Mouse (Mus musculus): ENCODE measurements around the gene Dcaf15. TPM values are rescaled to one million over a fixed set of nuclear protein-coding genes. Genes with fewer than 3 reads are reported as not detected.

Dcaf15 gene
- total RNA-seq, 2 experiments from 2014 or later, result 29.3 to 32.0 TPM

- DNase-seq (ENCODE audit: low spot score in 2 of 2), result peak; percentile 94 to 97
Measured at GRCm38 (mm10) chr8:84067047-84067573, 37.5 kb downstream of the Dcaf15 start.

- peak; percentile 95 to 97 for DNase-seq (ENCODE audit: low spot score in 2 of 2)
Measured at GRCm38 (mm10) chr8:84066291-84066930, 38.2 kb downstream of the Dcaf15 start, which contains the start of gene Rfx1. Gene Rfx1, plus strand, starts transcription at chr8:84066834.

- no peak for DNase-seq (ENCODE audit: low spot score in 2 of 2)
Measured at GRCm38 (mm10) chr8:84065457-84066072, 39.0 kb downstream of the Dcaf15 start.

GRCm38 (mm10) chr8:84065037-84065436, 39.5 kb downstream of the Dcaf15 start, which contains the start of gene Gm10643:
Gene Gm10643, minus strand, starts transcription at chr8:84065137.
- no peak for DNase-seq (ENCODE audit: low spot score in 2 of 2)

- DNase-seq (ENCODE audit: low spot score in 2 of 2), result no peak
Measured at GRCm38 (mm10) chr8:84063861-84064610, 40.5 kb downstream of the Dcaf15 start.

GRCm38 (mm10) chr8:84060245-84060644, 44.3 kb downstream of the Dcaf15 start:
- no peak for DNase-seq (ENCODE audit: low spot score in 2 of 2)

GRCm38 (mm10) chr8:84059226-84059625, 45.3 kb downstream of the Dcaf15 start:
- no peak for DNase-seq (ENCODE audit: low spot score in 2 of 2)

- DNase-seq (ENCODE audit: low spot score in 2 of 2), result no peak
Measured at GRCm38 (mm10) chr8:84057827-84058226, 46.7 kb downstream of the Dcaf15 start.

GRCm38 (mm10) chr8:84053229-84053628, 51.3 kb downstream of the Dcaf15 start:
- no peak for DNase-seq (ENCODE audit: low spot score in 2 of 2)

- DNase-seq (ENCODE audit: low spot score in 2 of 2), result no peak
Measured at GRCm38 (mm10) chr8:84052746-84053145, 51.8 kb downstream of the Dcaf15 start.

GRCm38 (mm10) chr8:84048171-84048570, 56.4 kb downstream of the Dcaf15 start:
- DNase-seq (ENCODE audit: low spot score in 2 of 2), result no peak

Small RNA genes lying within 50 kb of the gene (microRNA-seq; reads per million reads assigned to microRNA genes)
- not detected for gene Mir709

Other genes with a start within 250 kb of the Dcaf15 start
- gene Adgrl1, start 204.7 kb downstream of the Dcaf15 start, total RNA-seq (2021), result 100 to 1,000 TPM; 103 to 109 TPM
- under 1 TPM; 0.62 to 0.70 TPM for gene Gm10644, start 149.6 kb downstream of the Dcaf15 start, total RNA-seq (2021)
- 10 to 100 TPM; 16.9 to 20.1 TPM for gene Asf1b, start 149.3 kb downstream of the Dcaf15 start, total RNA-seq (2021)
- 100 to 1,000 TPM; 225 to 237 TPM for gene Prkaca, start 131.8 kb downstream of the Dcaf15 start, total RNA-seq (2021)
- gene Samd1, start 107.1 kb downstream of the Dcaf15 start, total RNA-seq (2021), result 10 to 100 TPM; 57.6 to 63.1 TPM
- gene 1700067K01Rik, start 103.3 kb downstream of the Dcaf15 start, total RNA-seq (2021), result under 1 TPM; 0.62 to 0.76 TPM
- gene 2210011C24Rik, start 92.6 kb downstream of the Dcaf15 start, total RNA-seq (2021), result 1 to 10 TPM in 1 of 2 experiments, under 1 TPM in 1; 0.31 to 1.5 TPM
- gene Palm3, start 83.3 kb downstream of the Dcaf15 start, total RNA-seq (2021), result 1 to 10 TPM; 1.1 to 6.0 TPM
- 1 to 10 TPM; 2.6 to 3.8 TPM for gene Il27ra, start 62.2 kb downstream of the Dcaf15 start, total RNA-seq (2021)
- not detected for gene Rln3, start 59.8 kb downstream of the Dcaf15 start, total RNA-seq (2021)
- gene Gm10643, start 39.6 kb downstream of the Dcaf15 start, total RNA-seq (2021), result 1 to 10 TPM; 4.0 to 4.2 TPM
- gene Rfx1, start 37.9 kb downstream of the Dcaf15 start, total RNA-seq (2021), result 10 to 100 TPM; 17.0 to 18.6 TPM
- gene Podnl1, start 21.2 kb upstream of the Dcaf15 start, total RNA-seq (2021), result under 1 TPM; 0.98 to 0.99 TPM
- 10 to 100 TPM; 30.6 to 31.7 TPM for gene Cc2d1a, start 43.2 kb upstream of the Dcaf15 start, total RNA-seq (2021)
- gene 4930432K21Rik, start 43.3 kb upstream of the Dcaf15 start, total RNA-seq (2021), result 1 to 10 TPM; 1.2 TPM
- 1 to 10 TPM; 3.1 to 4.3 TPM for gene Nanos3, start 80.4 kb upstream of the Dcaf15 start, total RNA-seq (2021)
- gene Zswim4, start 132.3 kb upstream of the Dcaf15 start, total RNA-seq (2021), result 10 to 100 TPM; 35.8 to 37.6 TPM
- gene D8Ertd738e, start 145.0 kb upstream of the Dcaf15 start, total RNA-seq (2021), result 100 to 1,000 TPM; 184 to 189 TPM
- gene Mri1, start 152.6 kb upstream of the Dcaf15 start, total RNA-seq (2021), result 10 to 100 TPM; 41.0 to 45.0 TPM
- 10 to 100 TPM; 20.8 to 22.4 TPM for gene Ccdc130, start 165.6 kb upstream of the Dcaf15 start, total RNA-seq (2021)